Mouse (Mus musculus) embryonic fibroblast, embryonic 13.5 days (primary cell): Measurements from ENCODE around the gene Glrx3. TPM values are rescaled to one million over a fixed set of nuclear protein-coding genes. Genes with fewer than 3 reads are reported as not detected.

Experiments used
- H3K27ac ChIP-seq: 2 replicates; pipeline ENCODE4 v1.5.1; 2012; ENCODE audit warnings: low read length, control low read depth, inconsistent platforms; ENCODE audit not compliant: insufficient read depth
- H3K4me1 ChIP-seq: 2 replicates; pipeline ENCODE4 v1.6.1; 2011; ENCODE audit warnings: low read length; ENCODE audit not compliant: control insufficient read depth, insufficient read depth
- H3K4me3 ChIP-seq: 2 replicates; pipeline ENCODE4 v1.5.1; 2011; ENCODE audit warnings: mild to moderate bottlenecking, control low read depth, low read length; ENCODE audit not compliant: insufficient read depth
- CTCF ChIP-seq: IDR thresholded peaks from 2 replicates; pipeline ENCODE4 v1.5.1; 2011; ENCODE audit warnings: mild to moderate bottlenecking, control low read depth, low read length, moderate library complexity, borderline replicate concordance; ENCODE audit not compliant: insufficient read depth
- POLR2A ChIP-seq: IDR thresholded peaks from 2 replicates; pipeline ENCODE4 v1.6.1; 2011; ENCODE audit warnings: low read depth, mild to moderate bottlenecking, control low read depth, low read length, moderate library complexity
- polyA plus RNA-seq: library from polyadenylated mRNA; stranded (reverse); fragments of >200 nt; gene quantifications from 2 replicates; pipeline ENCODE4 v1.2.4, GENCODE M21; 2011; ENCODE audit warnings: low read depth; ENCODE audit not compliant: missing spikeins, insufficient read length

Gene Glrx3
- polyA plus RNA-seq, 1 experiment, result 300 TPM

- H3K27ac ChIP-seq, result no peak overlapping the region
- H3K4me3 ChIP-seq, result no peak overlapping the region
- TF ChIP-seq POLR2A, result no peak
- TF ChIP-seq CTCF, result no peak
- H3K4me1 ChIP-seq, result no peaks in the 10 kb centered on the region
Measured at GRCm38 (mm10) chr7:137517588-137517987, 80.2 kb downstream of the Glrx3 start.

- TF ChIP-seq CTCF (no peak), POLR2A (no peak)
- H3K4me3 ChIP-seq, result no peak overlapping the region
- no peak overlapping the region for H3K27ac ChIP-seq
- H3K4me1 ChIP-seq, result no peaks in the 10 kb centered on the region
Measured at GRCm38 (mm10) chr7:137518028-137518576, 80.7 kb downstream of the Glrx3 start.

Other genes starting within 250 kb of the Glrx3 start
- gene Ebf3, start 123.2 kb upstream of the Glrx3 start, polyA plus RNA-seq, result 12.9 and 17.0 TPM in 2 replicates
- 3.4 and 5.8 TPM in 2 replicates for gene 9430038I01Rik, start 26.9 kb upstream of the Glrx3 start, polyA plus RNA-seq